Mouse (Mus musculus): ENCODE measurements around the gene Mlxip. TPM values are rescaled to one million over a fixed set of nuclear protein-coding genes. Genes with fewer than 3 reads are reported as not detected.

Mlxip gene
- polyA plus RNA-seq, 1 experiment from 2014 or later: 11.5 TPM

- DNase-seq (ENCODE audit: low spot score): peak; percentile 43
- Histone ChIP-seq H3K36me3 (ENCODE audit: insufficient read depth, low read length) (no peaks in the 10 kb centered on the region), H3K9ac (replicated peaks; ENCODE audit: low read depth) (no peak overlapping the region), H3K27me3 (replicated peaks; ENCODE audit: insufficient read depth, low read length) (no peaks in the 10 kb centered on the region), H3K4me2 (replicated peaks; ENCODE audit: low read depth, low read length) (peak overlapping the region; percentile 36; the same call in 1 of the 2 replicates), H3K9me3 (ENCODE audit: low read length) (no peaks in the 10 kb centered on the region), H3K4me1 (ENCODE audit: insufficient read depth, low read depth, low read length) (peaks cover 6% of the 10 kb centered on the region; the same call in 1 of the 2 replicates), H3K4me3 (ENCODE audit: low read depth, low read length) (no peak overlapping the region), H3K27ac (ENCODE audit: low read length) (no peak overlapping the region)
- no peak for ATAC-seq
- WGBS: 13% methylated on average over 5 of the region's 5 CpGs
- TF ChIP-seq CTCF (IDR thresholded peaks at IDR 0.05) (no peak), EP300 (IDR thresholded peaks at IDR 0.05) (no peak)
These were observed 3.2 kb upstream of the Mlxip start for GRCm38 (mm10) chr5:123391442-123391809.

DNA sequence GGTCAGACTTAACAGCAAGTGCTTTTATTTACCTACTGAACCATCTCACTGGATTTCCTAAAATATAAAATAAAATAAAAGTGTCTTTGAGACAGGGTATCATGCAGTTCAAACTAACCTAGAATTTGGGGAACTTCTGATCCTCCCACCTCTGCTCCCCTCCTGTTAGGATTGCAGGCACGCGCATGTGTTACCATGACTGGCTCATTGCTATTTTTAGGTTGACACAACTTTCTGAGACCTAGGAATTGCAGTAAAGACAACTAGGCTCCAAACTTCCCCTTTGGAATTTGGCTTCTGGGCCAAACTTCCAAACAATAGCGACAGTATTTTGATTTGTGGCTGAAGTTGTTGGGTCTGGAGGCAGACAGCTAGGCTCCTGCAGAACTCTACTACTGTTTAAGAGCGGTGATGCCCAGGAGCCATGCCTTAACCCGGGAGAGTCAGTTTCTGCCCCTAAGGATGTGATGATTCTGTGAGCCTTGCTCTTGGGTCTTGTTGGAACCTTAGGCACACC is 754 bp upstream of the Mlxip start:
- H3K9me3 ChIP-seq (ENCODE audit: low read length): no peaks in the 10 kb centered on the region
- 9% methylated on average over 5 of the region's 5 CpGs for WGBS
- peak overlapping the region; percentile 96; the same call in 1 of the 2 replicates for H3K4me3 ChIP-seq (ENCODE audit: low read depth, low read length)
- H3K36me3 ChIP-seq (ENCODE audit: insufficient read depth, low read length): no peaks in the 10 kb centered on the region
- peak; percentile 50 for DNase-seq (ENCODE audit: low spot score)
- ATAC-seq: no peak
- peaks cover 19% of the 10 kb centered on the region; the same call in 1 of the 2 replicates for H3K4me1 ChIP-seq (ENCODE audit: insufficient read depth, low read depth, low read length)
- peak overlapping the region; percentile 88 for H3K27ac ChIP-seq (ENCODE audit: low read length)
- no peak overlapping the region for H3K9ac ChIP-seq (replicated peaks; ENCODE audit: low read depth)
- H3K4me2 ChIP-seq (replicated peaks; ENCODE audit: low read depth, low read length): peak overlapping the region; percentile 90
- no peaks in the 10 kb centered on the region for H3K27me3 ChIP-seq (replicated peaks; ENCODE audit: insufficient read depth, low read length)
- no peak for TF ChIP-seq CTCF (IDR thresholded peaks at IDR 0.05)
- TF ChIP-seq EP300 (IDR thresholded peaks at IDR 0.05): no peak

GRCm38 (mm10) chr5:123394957-123395881 is 621 bp downstream of the Mlxip start:
- peak overlapping the region; percentile 90 for H3K4me2 ChIP-seq (replicated peaks; ENCODE audit: low read depth, low read length)
- peak overlapping the region; percentile 88 for H3K27ac ChIP-seq (ENCODE audit: low read length)
- ATAC-seq (peak; percentile 16), DNase-seq (ENCODE audit: low spot score) (peak; percentile 57)
- WGBS: 2% methylated on average over 58 of the region's 65 CpGs
- peak overlapping the region; percentile 96 for H3K4me3 ChIP-seq (ENCODE audit: low read depth, low read length)
- H3K9me3 ChIP-seq (ENCODE audit: low read length): no peaks in the 10 kb centered on the region
- no peak for TF ChIP-seq EP300 (IDR thresholded peaks at IDR 0.05)
- TF ChIP-seq CTCF (IDR thresholded peaks at IDR 0.05): peak; percentile 18
- no peaks in the 10 kb centered on the region for H3K36me3 ChIP-seq (ENCODE audit: insufficient read depth, low read length)
- H3K9ac ChIP-seq (replicated peaks; ENCODE audit: low read depth): peak overlapping the region; percentile 93
- H3K4me1 ChIP-seq (ENCODE audit: insufficient read depth, low read depth, low read length): peaks cover 19% of the 10 kb centered on the region; the same call in 1 of the 2 replicates
- H3K27me3 ChIP-seq (replicated peaks; ENCODE audit: insufficient read depth, low read length): no peaks in the 10 kb centered on the region

DNA sequence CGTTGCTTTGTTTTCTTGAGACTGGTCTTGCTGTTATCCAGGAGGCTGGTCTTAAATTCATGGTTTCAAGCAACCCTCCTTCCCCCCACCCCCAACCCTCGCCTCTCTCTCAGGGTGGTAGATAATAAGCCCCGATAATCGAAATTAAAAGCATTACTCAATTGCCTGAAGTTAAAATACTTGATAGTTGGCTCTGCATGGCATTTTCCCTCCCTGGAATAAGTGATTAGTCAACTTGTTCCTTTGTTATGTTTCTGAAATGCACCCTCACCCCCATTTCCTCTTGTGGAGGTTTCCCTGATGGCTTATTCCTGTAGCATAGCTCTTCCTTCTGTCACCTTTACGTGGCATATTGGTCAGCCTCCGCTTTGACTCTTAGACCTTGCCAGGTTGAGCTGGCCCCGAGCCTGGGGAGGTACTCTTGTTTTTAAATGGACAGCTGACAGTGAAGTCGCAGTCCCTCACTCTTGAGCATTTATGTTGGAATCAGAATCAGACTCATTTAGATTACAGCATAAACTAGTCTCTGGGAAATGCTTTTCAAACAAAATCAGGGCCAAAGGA is 2.4 kb downstream of the Mlxip start:
- peak overlapping the region; percentile 96 for H3K4me3 ChIP-seq (ENCODE audit: low read depth, low read length)
- no peaks in the 10 kb centered on the region for H3K27me3 ChIP-seq (replicated peaks; ENCODE audit: insufficient read depth, low read length)
- peak; percentile 52 for DNase-seq (ENCODE audit: low spot score)
- 25% methylated on average over 8 of the region's 8 CpGs for WGBS
- 0 out of 2 replicates have a peak overlapping the region, but pooled peaks have one; percentile 23 for H3K9ac ChIP-seq (replicated peaks; ENCODE audit: low read depth)
- no peak for ATAC-seq
- no peaks in the 10 kb centered on the region for H3K36me3 ChIP-seq (ENCODE audit: insufficient read depth, low read length)
- no peaks in the 10 kb centered on the region for H3K9me3 ChIP-seq (ENCODE audit: low read length)
- H3K4me1 ChIP-seq (ENCODE audit: insufficient read depth, low read depth, low read length): peaks cover 19% of the 10 kb centered on the region; the same call in 1 of the 2 replicates
- no peak for TF ChIP-seq EP300 (IDR thresholded peaks at IDR 0.05)
- no peak for TF ChIP-seq CTCF (IDR thresholded peaks at IDR 0.05)
- peak overlapping the region; percentile 16; the same call in 1 of the 2 replicates for H3K27ac ChIP-seq (ENCODE audit: low read length)
- H3K4me2 ChIP-seq (replicated peaks; ENCODE audit: low read depth, low read length): peak overlapping the region; percentile 90

DNA sequence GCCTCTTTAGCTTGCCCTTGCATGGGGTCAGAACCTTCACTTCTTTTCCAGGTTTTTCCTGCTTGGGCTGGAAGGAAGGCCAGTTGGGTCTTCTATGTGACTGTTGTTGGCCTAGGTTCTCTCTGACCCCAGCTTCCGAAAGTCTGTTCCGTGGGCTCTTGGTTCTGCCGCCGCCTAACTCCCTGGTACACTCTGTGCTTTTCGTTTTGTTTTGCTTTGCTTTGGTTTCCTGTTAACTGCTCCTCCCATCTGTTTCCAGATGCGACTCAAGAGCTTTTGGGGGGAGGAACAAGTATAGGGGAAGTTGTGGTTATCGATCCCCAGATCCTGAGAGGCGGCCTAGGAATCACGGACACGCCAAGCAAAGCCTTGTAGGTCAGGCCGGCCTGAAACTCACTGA is 3.2 kb downstream of the Mlxip start:
- peak overlapping the region; percentile 23; the same call in 1 of the 2 replicates for H3K9ac ChIP-seq (replicated peaks; ENCODE audit: low read depth)

More for the DNA sequence above, 3.2 kb downstream of the Mlxip start:
- Histone ChIP-seq H3K27ac (ENCODE audit: low read length) (peak overlapping the region; percentile 16), H3K4me3 (ENCODE audit: low read depth, low read length) (peak overlapping the region; percentile 96), H3K36me3 (ENCODE audit: insufficient read depth, low read length) (no peaks in the 10 kb centered on the region), H3K9me3 (ENCODE audit: low read length) (no peaks in the 10 kb centered on the region), H3K27me3 (replicated peaks; ENCODE audit: insufficient read depth, low read length) (no peaks in the 10 kb centered on the region), H3K4me1 (ENCODE audit: insufficient read depth, low read depth, low read length) (peaks cover 19% of the 10 kb centered on the region; the same call in 1 of the 2 replicates), H3K4me2 (replicated peaks; ENCODE audit: low read depth, low read length) (peak overlapping the region; percentile 90)
- 51% methylated on average over 11 of the region's 11 CpGs for WGBS
- ATAC-seq (no peak), DNase-seq (ENCODE audit: low spot score) (peak; percentile 65)
- peak; percentile 71 for TF ChIP-seq EP300 (IDR thresholded peaks at IDR 0.05)
- no peak for TF ChIP-seq CTCF (IDR thresholded peaks at IDR 0.05)

Measured in lung, postnatal 0 days (tissue).